Mouse (Mus musculus): ENCODE data around the gene Shmt1.
A peak's percentile ranks its signal among the peaks of the same experiment; 100 is the strongest.

Gene Shmt1

DNA sequence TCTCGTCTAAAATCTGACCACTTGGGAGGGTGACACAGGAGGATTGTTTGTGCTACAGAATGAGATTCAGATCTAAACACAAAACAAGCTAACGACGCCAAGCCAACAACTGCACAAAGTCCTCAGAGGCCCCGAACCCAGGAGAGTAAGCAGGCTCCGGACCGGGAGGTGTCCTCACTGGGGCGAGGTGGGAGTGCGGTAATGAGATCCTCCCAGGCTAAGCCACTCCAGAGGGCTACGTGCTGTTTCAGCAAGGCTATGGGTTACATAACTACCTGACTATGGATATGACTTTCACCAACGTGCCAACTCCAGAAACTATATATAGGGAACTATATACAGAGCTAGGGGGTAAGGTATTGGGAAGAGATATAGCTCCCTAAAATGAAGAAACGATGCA is 15.2 kb downstream of the Shmt1 start:
- DNase-seq (ENCODE audit: low spot score in 2 of 2): no peak

DNA sequence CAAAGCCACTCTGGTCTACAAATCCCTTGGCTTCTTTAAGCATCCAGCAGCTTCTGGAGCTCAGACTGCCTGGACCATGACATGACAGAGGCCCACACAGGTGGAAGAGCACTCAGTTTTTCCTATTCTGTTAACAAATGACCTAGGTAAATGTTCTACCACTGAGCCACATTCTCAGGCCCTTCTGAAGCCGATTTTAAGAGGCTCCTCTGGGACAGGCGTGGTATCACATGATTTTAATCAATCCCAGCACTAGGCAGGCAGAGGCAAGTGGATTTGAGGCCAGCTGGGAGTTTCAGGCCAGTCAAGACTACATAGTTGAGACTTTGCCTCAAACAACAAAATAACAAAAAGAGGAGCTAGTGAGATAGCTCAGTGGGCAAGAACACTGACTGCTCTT is 21.0 kb downstream of the Shmt1 start:
- DNase-seq (ENCODE audit: low spot score in 2 of 2): no peak

DNA sequence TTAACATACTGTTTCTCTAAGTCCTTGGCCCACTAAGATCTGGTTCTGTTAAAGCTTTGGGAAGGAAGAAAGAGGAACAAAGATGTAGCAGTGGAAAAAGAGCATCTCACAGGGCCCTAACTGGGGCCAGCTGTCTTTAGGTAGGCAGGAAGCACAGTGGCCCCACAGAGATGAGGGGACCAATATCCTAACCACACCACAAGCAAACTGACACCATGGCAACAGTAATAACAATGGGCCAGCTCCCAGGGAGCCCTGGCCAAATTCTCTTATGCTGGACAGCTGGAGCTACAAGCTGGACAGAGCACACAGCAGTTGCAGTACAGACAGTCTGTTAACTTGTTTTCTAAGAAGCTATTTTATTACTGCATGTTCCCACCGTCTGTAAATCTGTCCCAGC is 23.9 kb downstream of the Shmt1 start:
- no peak for DNase-seq (ENCODE audit: low spot score in 2 of 2)

- no peak for DNase-seq (ENCODE audit: low spot score in 2 of 2)
Measured at GRCm38 (mm10) chr11:60784179-60784922, 27.2 kb downstream of the Shmt1 start.

- DNase-seq (ENCODE audit: low spot score in 2 of 2): no peak
Measured at GRCm38 (mm10) chr11:60779673-60780189, 31.8 kb downstream of the Shmt1 start.

GRCm38 (mm10) chr11:60777801-60778370 is 33.6 kb downstream of the Shmt1 start:
- DNase-seq (ENCODE audit: low spot score in 2 of 2): no peak

DNA sequence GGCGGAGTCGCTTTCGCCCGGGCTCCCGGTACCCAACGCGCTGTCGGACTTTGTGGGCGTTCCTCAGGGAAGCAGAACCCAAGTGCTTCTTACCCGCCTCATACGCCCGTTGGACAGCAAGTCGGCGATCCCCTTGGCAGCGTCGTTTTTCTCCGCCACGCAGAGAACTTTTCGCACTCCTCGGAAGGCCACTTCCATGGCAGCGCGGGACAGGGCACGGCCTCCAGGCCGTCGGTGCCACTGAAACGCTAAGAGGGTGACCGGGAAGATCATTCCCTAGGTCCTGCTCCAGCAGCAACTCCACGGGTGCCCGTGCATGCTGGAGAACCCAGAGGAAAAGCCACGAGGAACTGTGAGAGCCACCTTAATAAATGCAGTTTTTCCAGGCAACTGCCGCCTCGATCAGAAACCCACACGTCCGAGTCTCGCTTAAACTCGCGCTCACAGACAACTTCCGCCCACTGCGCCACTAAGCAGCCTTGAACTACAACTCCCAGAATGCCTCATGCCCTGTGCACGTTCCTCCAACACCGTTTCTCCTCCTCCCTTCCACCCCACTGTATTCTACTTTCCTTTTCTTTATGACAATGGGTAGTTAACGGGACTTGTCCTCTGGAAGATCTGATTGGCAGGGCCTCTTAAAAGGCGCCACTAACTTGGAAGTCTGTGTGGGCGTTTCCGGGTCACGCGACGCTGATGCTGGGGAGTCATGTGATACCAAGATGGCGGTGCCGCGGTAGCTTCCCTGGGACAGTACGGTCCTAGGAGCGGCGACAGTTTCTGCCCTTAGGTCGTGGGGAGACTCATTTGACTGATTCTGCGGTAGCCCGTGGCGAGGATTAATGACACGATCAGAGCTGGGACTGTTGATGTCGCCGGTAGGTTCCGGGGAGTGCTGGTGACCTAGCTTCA is 34.4 kb downstream of the Shmt1 start, which contains the start of the genes Top3a and Smcr8:
Gene Top3a (minus strand): TSS at position 537 of the 912 bp plus-strand sequence.
Gene Smcr8 (plus strand): TSS at position 696 of the 912 bp plus-strand sequence.
- DNase-seq (ENCODE audit: low spot score in 2 of 2): peak; percentile 77 to 81

DNA sequence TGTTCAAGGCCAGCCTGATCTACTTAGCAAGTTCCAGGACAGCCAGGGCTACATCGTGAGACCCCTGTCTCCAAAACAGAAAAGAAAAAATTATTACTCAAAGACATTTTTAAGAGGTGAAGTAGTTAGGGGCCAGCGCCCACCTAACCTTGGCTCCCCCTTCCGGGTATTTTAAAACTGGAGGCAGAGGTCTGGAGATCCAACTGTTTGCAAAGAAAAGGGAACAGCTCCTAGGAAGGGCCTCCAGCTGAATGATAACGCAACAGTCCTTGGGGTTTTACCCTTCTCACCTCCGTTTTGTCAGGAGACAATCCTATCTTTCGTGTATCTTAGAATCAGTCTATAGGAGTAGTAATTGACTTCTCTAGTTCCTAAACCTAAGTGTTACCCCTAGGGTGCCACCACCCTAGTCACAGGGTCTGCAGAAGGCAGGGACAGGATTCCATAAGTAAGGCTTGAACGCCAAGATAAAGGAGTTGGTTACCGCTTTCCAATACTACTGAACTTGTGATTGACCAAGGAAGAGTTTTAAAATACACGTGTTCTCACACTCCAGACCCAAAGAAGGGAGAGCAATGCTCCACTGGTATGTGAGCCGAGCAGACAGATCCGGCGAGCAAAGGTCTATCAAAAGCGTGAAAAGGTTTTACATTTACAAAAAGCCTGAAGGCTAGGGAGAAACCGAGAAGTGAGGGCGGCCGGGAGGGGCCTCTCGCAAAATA is 35.2 kb downstream of the Shmt1 start:
- DNase-seq (ENCODE audit: low spot score in 2 of 2): no peak

- DNase-seq (ENCODE audit: low spot score in 2 of 2): no peak
Measured at GRCm38 (mm10) chr11:60775578-60775977, 35.9 kb downstream of the Shmt1 start.

DNA sequence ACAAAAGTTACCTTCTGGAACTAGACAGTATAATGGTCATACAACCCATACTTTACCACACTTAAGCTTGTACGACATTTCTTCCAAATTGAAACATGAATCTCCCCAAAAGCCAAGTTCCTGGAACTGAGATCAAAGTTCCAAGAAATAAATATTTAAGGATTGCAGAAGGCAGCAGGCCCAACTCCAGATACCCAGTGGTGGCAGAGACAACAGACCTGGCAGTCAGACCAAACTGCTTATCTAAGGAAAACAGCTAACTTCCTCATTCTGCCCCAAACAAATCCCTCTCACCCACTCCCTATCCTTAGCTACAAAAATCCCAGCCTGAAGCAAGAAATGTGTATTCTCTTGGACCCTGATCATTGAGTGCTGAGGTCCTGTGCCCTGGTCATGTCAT is 36.7 kb downstream of the Shmt1 start:
- DNase-seq (ENCODE audit: low spot score in 2 of 2): no peak

DNA sequence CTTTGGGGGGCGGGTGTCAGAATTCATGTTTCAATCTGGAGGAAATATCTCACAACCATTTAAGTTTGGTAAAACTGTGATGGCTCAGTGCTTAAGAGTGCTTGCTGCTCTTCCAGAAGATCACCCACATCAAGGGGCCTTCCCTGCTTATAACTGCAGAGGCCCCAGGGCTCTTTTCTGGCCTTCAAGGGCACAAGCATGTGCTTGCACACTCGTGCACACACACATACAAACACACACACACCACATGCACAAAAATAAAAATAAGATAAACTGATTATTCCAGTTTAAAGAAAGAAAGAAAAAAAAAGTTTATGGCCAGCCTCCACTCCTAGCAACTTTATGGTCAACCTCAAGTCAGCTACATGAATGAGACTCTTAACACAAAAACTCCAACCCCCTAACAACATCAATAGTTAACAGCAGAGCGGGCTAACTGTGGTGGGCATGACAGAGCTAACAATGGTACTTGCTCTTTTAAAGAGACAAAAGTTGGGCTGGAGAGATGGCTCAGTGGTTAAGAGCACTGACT is 37.3 kb downstream of the Shmt1 start:
- no peak for DNase-seq (ENCODE audit: low spot score in 2 of 2)

DNA sequence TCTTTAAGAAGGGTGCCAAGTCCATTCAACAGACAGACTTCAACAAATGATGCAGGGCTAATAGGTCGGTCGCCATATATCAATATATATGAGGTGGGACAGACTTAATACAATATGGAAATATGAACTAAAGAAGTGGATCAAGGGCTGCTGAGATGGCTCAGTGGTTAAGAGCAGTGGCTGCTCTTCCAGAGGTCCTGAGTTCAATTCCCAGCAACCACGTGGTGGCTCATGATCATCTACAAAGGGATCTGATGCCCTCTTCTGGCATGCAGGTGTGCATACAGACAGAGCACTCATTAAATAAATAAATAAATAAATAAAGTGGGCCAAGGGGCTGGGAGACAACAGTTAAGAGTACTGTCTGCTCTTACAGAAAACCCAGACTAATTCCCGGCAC is 39.4 kb downstream of the Shmt1 start:
- no peak for DNase-seq (ENCODE audit: low spot score in 2 of 2)

- DNase-seq (ENCODE audit: low spot score in 2 of 2): no peak
Measured at GRCm38 (mm10) chr11:60770776-60771175, 40.7 kb downstream of the Shmt1 start.

DNA sequence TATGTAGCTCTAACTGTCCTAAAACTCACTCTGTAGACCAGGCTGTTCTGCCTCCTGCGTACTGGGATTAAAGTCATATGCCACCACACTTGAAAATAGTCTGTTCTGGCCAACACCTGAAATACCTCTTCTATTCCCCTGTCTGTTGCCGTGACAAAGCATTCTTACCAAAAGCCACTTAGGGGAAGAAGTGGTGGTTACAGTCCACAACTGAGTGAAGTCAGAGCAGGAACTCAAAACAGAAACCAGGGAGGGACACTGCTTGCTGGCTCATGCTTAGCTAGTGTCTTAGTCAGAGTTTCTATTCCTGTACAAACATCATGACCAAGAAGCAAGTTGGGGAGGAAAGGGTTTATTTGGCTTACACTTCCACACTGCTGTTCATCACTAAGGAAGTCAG is 42.2 kb downstream of the Shmt1 start:
- no peak for DNase-seq (ENCODE audit: low spot score in 2 of 2)

DNA sequence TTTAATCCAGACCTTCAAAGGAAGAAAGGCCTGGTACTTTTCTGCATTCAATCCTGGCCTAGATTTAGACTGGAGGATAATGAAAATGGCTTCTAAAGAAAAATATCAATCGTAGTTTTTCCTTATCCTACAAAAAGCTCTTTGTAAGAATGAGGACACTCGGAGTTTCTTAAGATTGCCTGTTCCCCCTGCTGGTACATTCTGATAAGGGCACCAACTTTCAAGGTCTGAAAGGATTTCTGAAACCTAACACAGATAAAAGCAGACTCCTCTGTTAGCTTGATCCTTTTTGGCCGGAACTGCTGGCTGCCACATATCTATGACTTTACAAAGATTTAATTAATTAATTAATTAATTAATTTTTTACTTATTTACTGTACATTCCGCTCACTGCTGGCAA is 44.5 kb downstream of the Shmt1 start:
- DNase-seq (ENCODE audit: low spot score in 2 of 2): no peak

- DNase-seq (ENCODE audit: low spot score in 2 of 2): no peak
Measured at GRCm38 (mm10) chr11:60761681-60762080, 49.8 kb downstream of the Shmt1 start.

GRCm38 (mm10) chr11:60755570-60755969 is 55.9 kb downstream of the Shmt1 start:
- no peak for DNase-seq (ENCODE audit: low spot score in 2 of 2)

- no peak for DNase-seq (ENCODE audit: low spot score in 2 of 2)
Measured at GRCm38 (mm10) chr11:60740321-60740720, 71.2 kb downstream of the Shmt1 start.
